Mouse (Mus musculus) heart, postnatal 0 days (tissue): ENCODE measurements around the gene Pfkm.

ENCODE experiments used
- CTCF ChIP-seq: IDR thresholded peaks from 2 replicates; pipeline ENCODE4 v1.5.1; 2016; ENCODE audit warnings: antibody characterized with exemption, control low read depth, low read depth
- EP300 ChIP-seq: IDR thresholded peaks from 2 replicates; pipeline ENCODE4 v1.6.1; 2016; ENCODE audit warnings: antibody characterized with exemption, low read depth

GRCm38 (mm10) chr15:98155944-98156343, 63.6 kb downstream of the Pfkm start:
- TF ChIP-seq CTCF (no peak), EP300 (no peak)
